Mouse (Mus musculus) heart, adult 2 months (tissue): ENCODE measurements around the gene Relt.

Experiments
- CTCF ChIP-seq: fragments of 200-600 bp; IDR thresholded peaks from 2 replicates; pipeline ENCODE4 v1.8.1; 2022; ENCODE audit warnings: antibody characterized with exemption, mild to moderate bottlenecking, moderate library complexity
- POLR2A ChIP-seq: fragments of 200-500 bp; IDR thresholded peaks from 2 replicates; pipeline ENCODE4 v1.6.1; 2011; ENCODE audit warnings: mild to moderate bottlenecking, low read depth, low read length, control low read depth; ENCODE audit not compliant: insufficient read depth

DNA sequence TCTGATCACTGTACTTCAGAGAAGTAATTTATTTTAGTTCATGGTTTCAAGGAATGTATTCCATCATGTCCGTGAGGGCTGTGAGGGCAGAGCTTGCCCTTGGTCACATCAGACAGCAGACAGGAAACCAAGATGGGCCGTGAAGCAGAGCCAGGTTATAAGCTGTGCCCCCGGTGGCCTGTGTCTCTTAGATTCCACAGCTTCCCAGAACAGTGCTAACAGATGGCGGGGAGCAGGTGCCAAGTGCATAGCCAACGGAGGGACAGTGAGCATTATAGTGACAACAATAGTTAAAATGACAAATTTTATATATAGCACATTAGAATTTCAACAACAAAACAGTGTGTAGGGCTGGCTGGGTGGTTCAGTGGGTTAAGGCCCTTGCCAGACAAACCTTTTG, 51.3 kb downstream of the Relt start:
- no peak for TF ChIP-seq POLR2A
- no peak for TF ChIP-seq CTCF
